Mouse (Mus musculus): ENCODE measurements at regions not wholly inside any gene's neighbourhood (a gene's known extent, or its start where the extent isn't known, plus 50 kb on each side); places are given as distances from the start of the nearest gene placed in this dataset.
"Not testable (repeated sequence)": the region's sequence is repeated elsewhere in the genome, so short reads cannot be mapped to it uniquely, and the experiment has no call there.

GRCm38 (mm10) chr6:37748296-37748980, 122.2 kb upstream of the Trim24 start:
- DNase-seq (ENCODE audit: low spot score): no peak

GRCm38 (mm10) chr6:37749016-37749415, 121.6 kb upstream of the Trim24 start:
- DNase-seq (ENCODE audit: low spot score): no peak

GRCm38 (mm10) chr6:37750271-37750670, 120.3 kb upstream of the Trim24 start:
- DNase-seq (ENCODE audit: low spot score): no peak

GRCm38 (mm10) chr6:37751701-37752100, 118.9 kb upstream of the Trim24 start:
- DNase-seq (ENCODE audit: low spot score): no peak

GRCm38 (mm10) chr6:37761003-37761402, 109.6 kb upstream of the Trim24 start:
- DNase-seq (ENCODE audit: low spot score): not testable (repeated sequence)

- DNase-seq (ENCODE audit: low spot score): no peak
These were observed 107.6 kb upstream of the Trim24 start for GRCm38 (mm10) chr6:37763036-37763435.

GRCm38 (mm10) chr6:37767690-37768089, 102.9 kb upstream of the Trim24 start:
- no peak for DNase-seq (ENCODE audit: low spot score)

- DNase-seq (ENCODE audit: low spot score): no peak
These were observed 97.3 kb upstream of the Trim24 start for GRCm38 (mm10) chr6:37773294-37773693.

GRCm38 (mm10) chr6:37775151-37775550, 95.5 kb upstream of the Trim24 start:
- no peak for DNase-seq (ENCODE audit: low spot score)

- no peak for DNase-seq (ENCODE audit: low spot score)
These were observed 90.7 kb upstream of the Trim24 start for GRCm38 (mm10) chr6:37779893-37780292.

GRCm38 (mm10) chr6:37781894-37782293, 88.7 kb upstream of the Trim24 start:
- DNase-seq (ENCODE audit: low spot score): no peak

- not testable (repeated sequence) for DNase-seq (ENCODE audit: low spot score)
These were observed 85.3 kb upstream of the Trim24 start for GRCm38 (mm10) chr6:37785280-37785679.

- DNase-seq (ENCODE audit: low spot score): no peak
These were observed 84.9 kb upstream of the Trim24 start for GRCm38 (mm10) chr6:37785741-37786140.

- DNase-seq (ENCODE audit: low spot score): not testable (repeated sequence)
These were observed 82.8 kb upstream of the Trim24 start for GRCm38 (mm10) chr6:37787858-37788257.

GRCm38 (mm10) chr6:37790878-37791277, 79.7 kb upstream of the Trim24 start:
- no peak for DNase-seq (ENCODE audit: low spot score)

- no peak for DNase-seq (ENCODE audit: low spot score)
These were observed 76.4 kb upstream of the Trim24 start for GRCm38 (mm10) chr6:37794211-37794610.

GRCm38 (mm10) chr6:37795001-37795400, 75.6 kb upstream of the Trim24 start:
- no peak for DNase-seq (ENCODE audit: low spot score)

- no peak for DNase-seq (ENCODE audit: low spot score)
These were observed 67.4 kb upstream of the Trim24 start for GRCm38 (mm10) chr6:37803231-37803630.

GRCm38 (mm10) chr6:37805896-37806295, 64.7 kb upstream of the Trim24 start:
- DNase-seq (ENCODE audit: low spot score): not testable (repeated sequence)

- DNase-seq (ENCODE audit: low spot score): not testable (repeated sequence)
These were observed 64.0 kb upstream of the Trim24 start for GRCm38 (mm10) chr6:37806529-37807191.

GRCm38 (mm10) chr6:37815218-37815617, 55.4 kb upstream of the Trim24 start:
- DNase-seq (ENCODE audit: low spot score): not testable (repeated sequence)
